Mouse (Mus musculus) MEL (cell line): Measurements from ENCODE around the gene Chrm3. TPM values are rescaled to one million over a fixed set of nuclear protein-coding genes. Genes with fewer than 3 reads are reported as not detected.

Experiments
- DNase-seq: peaks from one replicate; pipeline ENCODE4 v3.0.0; 2011; ENCODE audit warnings: low read depth, low spot score
- H3K27ac ChIP-seq: 2 replicates; pipeline ENCODE4 v1.5.1; 2012; ENCODE audit warnings: low read depth, mild to moderate bottlenecking, control low read depth, low read length, moderate library complexity; ENCODE audit not compliant: control insufficient read depth
- H3K27me3 ChIP-seq, 2 experiments: fragments of 150-350 bp in 1 of 2; sonication (generic) in 1 of 2; 2 replicates each; pipeline ENCODE4 v1.6.1; 2012; ENCODE audit warnings: low read length in 2 of 2, mild to moderate bottlenecking in 2 of 2, improper control_type of control experiment in 1 of 2, moderate library complexity in 1 of 2; ENCODE audit not compliant: insufficient read depth in 2 of 2, control insufficient read depth in 1 of 2
- H3K36me3 ChIP-seq, 2 experiments: 2 replicates each; pipeline ENCODE4 v1.6.1; 2012 to 2014; ENCODE audit warnings: low read length in 2 of 2, improper control_type of control experiment in 1 of 2, inconsistent platforms in 1 of 2, mild to moderate bottlenecking in 1 of 2; ENCODE audit not compliant: insufficient read depth in 2 of 2, control insufficient read depth in 1 of 2
- H3K4me1 ChIP-seq, 2 experiments: fragments of 150-350 bp in 1 of 2; sonication (generic) in 1 of 2; 2 replicates each; pipeline ENCODE4 v1.6.1; 2012; ENCODE audit warnings: low read length in 2 of 2, improper control_type of control experiment in 1 of 2, mild to moderate bottlenecking in 1 of 2; ENCODE audit not compliant: insufficient read depth in 2 of 2, control insufficient read depth in 1 of 2
- H3K4me3 ChIP-seq, 2 experiments: fragments of 150-350 bp in 1 of 2; sonication (generic) in 1 of 2; 2 replicates each; pipeline ENCODE4 v1.5.1; 2012; ENCODE audit warnings: low read depth in 2 of 2, low read length in 2 of 2, mild to moderate bottlenecking in 2 of 2, moderate library complexity in 2 of 2, control low read depth in 1 of 2, improper control_type of control experiment in 1 of 2; ENCODE audit not compliant: control insufficient read depth in 1 of 2, insufficient read depth in 1 of 2
- H3K79me2 ChIP-seq: 2 replicates; pipeline ENCODE4 v1.6.1; 2012; ENCODE audit warnings: mild to moderate bottlenecking, low read length, moderate library complexity; ENCODE audit not compliant: control insufficient read depth, poor library complexity, insufficient read depth
- H3K9ac ChIP-seq: 2 replicates; pipeline ENCODE4 v1.6.1; 2012; ENCODE audit warnings: low read depth, mild to moderate bottlenecking, control low read depth, low read length, moderate library complexity; ENCODE audit not compliant: control insufficient read depth, poor library complexity, severe bottlenecking
- H3K9me3 ChIP-seq: fragments of 150-350 bp; sonication (generic); replicated peaks from 2 replicates; pipeline ENCODE4 v1.6.1; 2012; ENCODE audit warnings: mild to moderate bottlenecking, low read length, improper control_type of control experiment, moderate library complexity; ENCODE audit not compliant: insufficient read depth
- BHLHE40 ChIP-seq: IDR thresholded peaks from 2 replicates; pipeline ENCODE4 v1.6.1; 2012; ENCODE audit warnings: low read depth, mild to moderate bottlenecking, inconsistent platforms, low read length, improper control_type of control experiment, borderline replicate concordance
- CHD1 ChIP-seq: IDR thresholded peaks from 2 replicates; pipeline ENCODE4 v1.6.1; 2012; ENCODE audit warnings: low read depth, mild to moderate bottlenecking, inconsistent platforms, low read length, improper control_type of control experiment
- CTCF ChIP-seq, 3 experiments: IDR thresholded peaks in 2 of 3; conservative IDR thresholded peaks in 1 of 3; 2 replicates each; pipeline ENCODE4 v1.5.1; 2011 to 2012; ENCODE audit warnings: low read length in 3 of 3, low read depth in 2 of 3, mild to moderate bottlenecking in 2 of 3, improper control_type of control experiment in 1 of 3, inconsistent platforms in 1 of 3, mixed read lengths in 1 of 3, moderate library complexity in 1 of 3; ENCODE audit not compliant: control insufficient read depth in 1 of 3, insufficient read depth in 1 of 3, poor library complexity in 1 of 3, severe bottlenecking in 1 of 3
- ELF1 ChIP-seq: IDR thresholded peaks from 2 replicates; pipeline ENCODE4 v1.6.1; 2014; ENCODE audit warnings: low read depth, mild to moderate bottlenecking, inconsistent platforms, low read length, improper control_type of control experiment, moderate library complexity
- EP300 ChIP-seq, 2 experiments: IDR thresholded peaks; 2 replicates each; pipeline ENCODE4 v1.6.1; 2011; ENCODE audit warnings: improper control_type of control experiment in 2 of 2, low read length in 2 of 2, low read depth in 1 of 2, mild to moderate bottlenecking in 1 of 2
- HCFC1 ChIP-seq: IDR thresholded peaks from 2 replicates; pipeline ENCODE4 v1.6.1; 2012; ENCODE audit warnings: low read depth, mild to moderate bottlenecking, inconsistent platforms, low read length, improper control_type of control experiment, moderate library complexity
- JUND ChIP-seq: IDR thresholded peaks from 2 replicates; pipeline ENCODE4 v1.6.1; 2011; ENCODE audit warnings: low read depth, mild to moderate bottlenecking, improper control_type of control experiment, low read length
- KAT2A ChIP-seq: conservative IDR thresholded peaks from 2 replicates; pipeline ENCODE4 v1.6.1; 2012; ENCODE audit warnings: low read depth, low read length, improper control_type of control experiment, inconsistent platforms
- MAFK ChIP-seq: IDR thresholded peaks from 2 replicates; pipeline ENCODE4 v1.6.1; 2011; ENCODE audit warnings: low read depth, mild to moderate bottlenecking, low read length, improper control_type of control experiment, borderline replicate concordance
- MXI1 ChIP-seq: IDR thresholded peaks from 2 replicates; pipeline ENCODE4 v1.6.1; 2011; ENCODE audit warnings: mild to moderate bottlenecking, low read depth, low read length, improper control_type of control experiment
- NRF1 ChIP-seq: IDR thresholded peaks from 2 replicates; pipeline ENCODE4 v1.6.1; 2014; ENCODE audit warnings: low read depth, mild to moderate bottlenecking, inconsistent platforms, low read length, improper control_type of control experiment, moderate library complexity; ENCODE audit not compliant: poor library complexity, insufficient read depth, severe bottlenecking
- POLR2A ChIP-seq, 2 experiments: IDR thresholded peaks; 2 replicates each; pipeline ENCODE4 v1.6.1; 2011 to 2012; ENCODE audit warnings: low read length in 2 of 2, mild to moderate bottlenecking in 2 of 2, control low read depth in 1 of 2, improper control_type of control experiment in 1 of 2, low read depth in 1 of 2, moderate library complexity in 1 of 2; ENCODE audit not compliant: control insufficient read depth in 1 of 2, insufficient read depth in 1 of 2, poor library complexity in 1 of 2
- POLR2AphosphoS2 ChIP-seq: IDR thresholded peaks from 2 replicates; pipeline ENCODE4 v1.6.1; 2011; ENCODE audit warnings: low read length, improper control_type of control experiment
- POLR2AphosphoS5 ChIP-seq: IDR thresholded peaks from 2 replicates; pipeline ENCODE4 v1.6.1; 2012; ENCODE audit warnings: low read depth, borderline replicate concordance, mild to moderate bottlenecking, inconsistent platforms, low read length, moderate library complexity, mixed read lengths
- RAD21 ChIP-seq: IDR thresholded peaks from 2 replicates; pipeline ENCODE4 v1.6.1; 2011; ENCODE audit warnings: mild to moderate bottlenecking, low read depth, low read length, improper control_type of control experiment
- RCOR1 ChIP-seq: IDR thresholded peaks from 2 replicates; pipeline ENCODE4 v1.6.1; 2012; ENCODE audit warnings: low read depth, mild to moderate bottlenecking, inconsistent platforms, low read length, improper control_type of control experiment
- TAL1 ChIP-seq: IDR thresholded peaks from 2 replicates; pipeline ENCODE4 v1.6.1; 2012; ENCODE audit warnings: mild to moderate bottlenecking, inconsistent platforms, low read length, moderate library complexity, mixed read lengths
- TBP ChIP-seq: IDR thresholded peaks from 2 replicates; pipeline ENCODE4 v1.8.0; 2011; ENCODE audit warnings: low read depth, low read length, improper control_type of control experiment
- TCF12 ChIP-seq: IDR thresholded peaks from 2 replicates; pipeline ENCODE4 v1.6.1; 2014; ENCODE audit warnings: low read depth, mild to moderate bottlenecking, inconsistent platforms, low read length, improper control_type of control experiment, moderate library complexity
- USF1 ChIP-seq: IDR thresholded peaks from 2 replicates; pipeline ENCODE4 v1.6.1; 2014; ENCODE audit warnings: low read depth, mild to moderate bottlenecking, inconsistent platforms, low read length, improper control_type of control experiment, moderate library complexity
- USF2 ChIP-seq, 2 experiments: IDR thresholded peaks; 2 replicates each; pipeline ENCODE4 v1.6.1; 2011 to 2012; ENCODE audit warnings: improper control_type of control experiment in 2 of 2, low read length in 2 of 2, borderline replicate concordance in 1 of 2, inconsistent platforms in 1 of 2, low read depth in 1 of 2, mild to moderate bottlenecking in 1 of 2; ENCODE audit not compliant: insufficient read depth in 1 of 2
- ZC3H11A ChIP-seq: IDR thresholded peaks from 2 replicates; pipeline ENCODE4 v1.6.1; 2012; ENCODE audit warnings: low read depth, mild to moderate bottlenecking, inconsistent platforms, low read length, improper control_type of control experiment
- ZKSCAN1 ChIP-seq: IDR thresholded peaks from 2 replicates; pipeline ENCODE4 v1.6.1; 2012; ENCODE audit warnings: low read depth, mild to moderate bottlenecking, inconsistent platforms, low read length, improper control_type of control experiment, moderate library complexity
- ZMIZ1 ChIP-seq: IDR thresholded peaks from 2 replicates; pipeline ENCODE4 v1.6.1; 2012; ENCODE audit warnings: low read depth, mild to moderate bottlenecking, inconsistent platforms, low read length, improper control_type of control experiment, moderate library complexity
- polyA plus RNA-seq, 2 experiments: library from polyadenylated mRNA; stranded (reverse) in 1 of 2; unstranded in 1 of 2; fragments of >175 nt in 1 of 2; fragments of >200 nt in 1 of 2; gene quantifications; 2 replicates each; pipeline versions ENCODE4 v1.2.1 to v1.2.4; 2012; ENCODE audit warnings: low replicate concordance in 2 of 2, low read depth in 1 of 2; ENCODE audit not compliant: insufficient read length in 2 of 2, insufficient read depth in 1 of 2, missing spikeins in 1 of 2
- total RNA-seq: library from RNA; depleted of rRNA; stranded (reverse); fragments of 300-350 nt; gene quantifications from 2 replicates; pipeline ENCODE4 v1.2.3, GENCODE M21; 2012

The Chrm3 gene
- total and polyA plus RNA-seq, 3 experiments = not detected

GRCm38 (mm10) chr13:10062681-10063080, 298.0 kb downstream of the Chrm3 start:
- Histone ChIP-seq H3K4me1 (no peaks in the 10 kb centered on the region), H3K9ac (no peak overlapping the region), H3K79me2 (no peaks in the 10 kb centered on the region), H3K27me3 (no peaks in the 10 kb centered on the region), H3K9me3 (no peaks in the 10 kb centered on the region), H3K4me3 (no peak overlapping the region), H3K36me3 (no peaks in the 10 kb centered on the region), H3K27ac (no peak overlapping the region)
- DNase-seq = no peak
- TF ChIP-seq POLR2AphosphoS2 = no peak
- no peak for TF ChIP-seq ELF1
- TF ChIP-seq POLR2A (IDR thresholded peaks at IDR 0.05; ENCODE audit: control insufficient read depth in 1 of 2, insufficient read depth in 1 of 2, low read depth in 1 of 2, low read length in 2 of 2, poor library complexity in 1 of 2) = no peak

GRCm38 (mm10) chr13:10058993-10059392, 301.7 kb downstream of the Chrm3 start:
- Histone ChIP-seq H3K9me3 (no peaks in the 10 kb centered on the region), H3K4me3 (no peak overlapping the region), H3K27ac (no peak overlapping the region), H3K4me1 (peaks cover 0 to 3% of the 10 kb centered on the region in 2 experiments; a peak in 1 of 4 replicates), H3K36me3 (peaks cover 0 to 6% of the 10 kb centered on the region in 2 experiments; a peak in 2 of 4 replicates), H3K27me3 (no peaks in the 10 kb centered on the region)
- DNase-seq = no peak
- no peak for TF ChIP-seq JUND
- TF ChIP-seq EP300 (IDR thresholded peaks at IDR 0.05; ENCODE audit: low read depth in 1 of 2, low read length in 2 of 2) = no peak
- no peak for TF ChIP-seq TBP
- TF ChIP-seq BHLHE40 = no peak
- TF ChIP-seq POLR2AphosphoS5 = no peak
- TF ChIP-seq POLR2AphosphoS2 = no peak
- no peak for TF ChIP-seq CTCF (IDR thresholded peaks at IDR 0.05 in 2 of 3, conservative IDR thresholded peaks at IDR 0.05 in 1 of 3; ENCODE audit: control insufficient read depth in 1 of 3, insufficient read depth in 1 of 3, low read depth in 2 of 3, low read length in 3 of 3, poor library complexity in 1 of 3, severe bottlenecking in 1 of 3)
- TF ChIP-seq ZC3H11A = no peak
- no peak for TF ChIP-seq ZKSCAN1
- no peak for TF ChIP-seq USF2 (IDR thresholded peaks at IDR 0.05; ENCODE audit: borderline replicate concordance in 1 of 2, insufficient read depth in 1 of 2, low read depth in 1 of 2, low read length in 2 of 2)
- TF ChIP-seq RAD21 = no peak
- TF ChIP-seq, all 39 proteins: peak for 0
- Histone ChIP-seq H3K79me2 (no peaks in the 10 kb centered on the region), H3K9ac (no peak overlapping the region)

DNA sequence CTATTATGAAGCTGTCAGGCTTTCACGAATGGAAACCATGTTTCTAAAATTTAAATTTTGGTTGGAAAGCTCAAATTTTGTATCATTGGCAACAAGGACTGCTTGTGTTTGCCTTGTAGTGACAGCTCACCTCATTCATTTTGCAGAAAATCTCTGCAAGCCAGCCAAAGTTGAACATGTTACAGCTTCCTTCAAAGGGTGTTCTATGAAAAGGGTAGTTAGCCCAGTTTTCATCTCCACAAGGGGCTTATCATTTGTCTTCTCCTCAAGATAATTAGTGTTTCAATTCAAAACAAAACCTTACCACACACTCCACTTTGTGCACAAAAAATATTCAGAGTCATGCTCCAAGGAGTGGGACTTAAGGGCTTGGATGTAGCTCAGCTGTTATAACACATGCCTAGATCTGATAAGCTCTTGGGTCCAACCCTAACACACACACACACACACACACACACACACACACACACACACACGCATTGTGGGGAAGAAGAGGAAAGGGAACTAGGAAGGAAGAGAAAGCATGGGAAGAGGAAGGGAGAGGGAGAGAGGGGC, 302.9 kb downstream of the Chrm3 start:
- Histone ChIP-seq H3K36me3 (peaks cover 0 to 14% of the 10 kb centered on the region in 2 experiments; a peak in 2 of 4 replicates), H3K4me1 (peaks cover 7% of the 10 kb centered on the region in 2 experiments; a peak in 3 of 4 replicates), H3K79me2 (no peaks in the 10 kb centered on the region), H3K27ac (no peak overlapping the region), H3K9me3 (no peaks in the 10 kb centered on the region), H3K27me3 (no peaks in the 10 kb centered on the region), H3K9ac (no peak overlapping the region), H3K4me3 (no peak overlapping the region)
- DNase-seq = no peak
- TF ChIP-seq HCFC1 = no peak
- TF ChIP-seq MXI1 = no peak
- no peak for TF ChIP-seq ZC3H11A
- TF ChIP-seq NRF1 = no peak
- TF ChIP-seq USF1 = no peak
- no peak for TF ChIP-seq RCOR1
- TF ChIP-seq BHLHE40 = no peak
- no peak for TF ChIP-seq CHD1
- no peak for TF ChIP-seq ZMIZ1
- TF ChIP-seq KAT2A = no peak
- TF ChIP-seq CTCF (IDR thresholded peaks at IDR 0.05 in 2 of 3, conservative IDR thresholded peaks at IDR 0.05 in 1 of 3; ENCODE audit: control insufficient read depth in 1 of 3, insufficient read depth in 1 of 3, low read depth in 2 of 3, low read length in 3 of 3, poor library complexity in 1 of 3, severe bottlenecking in 1 of 3) = no peak
- no peak for TF ChIP-seq TCF12
- no peak for TF ChIP-seq MAFK
- TF ChIP-seq TAL1 = no peak
- no peak for TF ChIP-seq EP300 (IDR thresholded peaks at IDR 0.05; ENCODE audit: low read depth in 1 of 2, low read length in 2 of 2)
